Mouse (Mus musculus) E14TG2a.4 (cell line): ENCODE measurements around the gene Lypd3.

Source experiments
- H3K27me3 ChIP-seq: 2 replicates; pipeline ENCODE4 v1.6.1; 2014; ENCODE audit warnings: low read length, control low read depth; ENCODE audit not compliant: insufficient read depth
- H3K36me3 ChIP-seq: 2 replicates; pipeline ENCODE4 v1.6.1; 2014; ENCODE audit warnings: low read length, control low read depth; ENCODE audit not compliant: insufficient read depth
- H3K4me1 ChIP-seq: replicated peaks from 2 replicates; pipeline ENCODE4 v1.6.1; 2014; ENCODE audit warnings: low read depth, low read length, control low read depth
- H3K4me3 ChIP-seq: replicated peaks from 2 replicates; pipeline ENCODE4 v1.5.1; 2014; ENCODE audit warnings: mild to moderate bottlenecking, low read length
- H3K9me3 ChIP-seq: 2 replicates; pipeline ENCODE4 v1.6.1; 2014; ENCODE audit warnings: low read length, control low read depth
- CTCF ChIP-seq: conservative IDR thresholded peaks from 2 replicates; pipeline ENCODE4 v1.5.1; 2014; ENCODE audit warnings: low read length
- NANOG ChIP-seq: IDR thresholded peaks from 2 replicates; pipeline ENCODE4 v1.6.1; 2014; ENCODE audit warnings: borderline replicate concordance, low read length, mixed read lengths
- POU5F1 ChIP-seq: IDR thresholded peaks from 2 replicates; pipeline ENCODE4 v1.6.1; 2014; ENCODE audit warnings: low read length, borderline replicate concordance

Lypd3 gene

DNA sequence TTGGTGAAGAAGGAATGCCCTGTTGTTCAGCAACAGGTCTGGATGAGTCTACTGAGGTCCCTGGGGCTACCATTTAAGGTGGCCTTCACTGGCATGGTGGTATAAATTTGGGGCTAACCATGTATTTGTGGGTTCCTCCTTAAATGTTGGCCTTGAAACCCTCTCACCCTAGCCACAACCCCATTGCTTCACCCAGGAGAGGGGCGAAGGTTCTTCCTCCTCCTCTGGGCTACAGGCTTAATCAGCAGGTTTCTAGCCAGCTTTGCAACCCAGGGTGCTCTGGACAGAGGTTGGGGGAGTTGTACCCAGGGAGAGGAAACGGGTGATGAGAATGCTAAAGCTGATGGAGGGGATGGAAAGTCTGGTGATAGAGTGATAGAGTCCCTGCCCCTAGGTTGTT lies 40.9 kb upstream of the Lypd3 start:
- H3K36me3 ChIP-seq = no peaks in the 10 kb centered on the region
- peaks cover 32% of the 10 kb centered on the region for H3K27me3 ChIP-seq
- TF ChIP-seq NANOG (no peak), CTCF (no peak), POU5F1 (no peak)
- H3K9me3 ChIP-seq = no peaks in the 10 kb centered on the region
- peaks cover 35% of the 10 kb centered on the region for H3K4me1 ChIP-seq
- no peak overlapping the region for H3K4me3 ChIP-seq

DNA sequence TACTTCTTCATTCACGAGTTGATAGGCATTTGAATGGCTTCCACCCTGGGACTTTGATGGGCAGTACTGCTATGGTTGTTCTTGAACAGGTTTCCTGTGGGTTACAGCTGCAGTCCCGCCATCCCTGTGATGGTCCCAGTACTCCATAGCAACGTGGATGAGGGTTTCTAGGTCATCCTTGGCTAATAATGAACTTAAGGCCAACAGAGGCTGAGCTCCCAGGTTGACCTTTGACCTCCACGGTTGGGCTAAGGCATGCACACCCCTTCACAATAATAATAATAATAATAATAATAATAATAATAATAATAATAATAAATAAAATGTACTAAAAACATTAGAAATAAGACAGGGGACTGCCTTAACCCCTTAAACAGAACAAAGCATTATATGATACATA lies 38.2 kb upstream of the Lypd3 start:
- no peak overlapping the region for H3K4me3 ChIP-seq
- peaks cover 41% of the 10 kb centered on the region for H3K4me1 ChIP-seq
- H3K36me3 ChIP-seq = no peaks in the 10 kb centered on the region
- peaks cover 28% of the 10 kb centered on the region for H3K27me3 ChIP-seq
- H3K9me3 ChIP-seq = no peaks in the 10 kb centered on the region
- TF ChIP-seq NANOG (no peak), CTCF (no peak), POU5F1 (no peak)

DNA sequence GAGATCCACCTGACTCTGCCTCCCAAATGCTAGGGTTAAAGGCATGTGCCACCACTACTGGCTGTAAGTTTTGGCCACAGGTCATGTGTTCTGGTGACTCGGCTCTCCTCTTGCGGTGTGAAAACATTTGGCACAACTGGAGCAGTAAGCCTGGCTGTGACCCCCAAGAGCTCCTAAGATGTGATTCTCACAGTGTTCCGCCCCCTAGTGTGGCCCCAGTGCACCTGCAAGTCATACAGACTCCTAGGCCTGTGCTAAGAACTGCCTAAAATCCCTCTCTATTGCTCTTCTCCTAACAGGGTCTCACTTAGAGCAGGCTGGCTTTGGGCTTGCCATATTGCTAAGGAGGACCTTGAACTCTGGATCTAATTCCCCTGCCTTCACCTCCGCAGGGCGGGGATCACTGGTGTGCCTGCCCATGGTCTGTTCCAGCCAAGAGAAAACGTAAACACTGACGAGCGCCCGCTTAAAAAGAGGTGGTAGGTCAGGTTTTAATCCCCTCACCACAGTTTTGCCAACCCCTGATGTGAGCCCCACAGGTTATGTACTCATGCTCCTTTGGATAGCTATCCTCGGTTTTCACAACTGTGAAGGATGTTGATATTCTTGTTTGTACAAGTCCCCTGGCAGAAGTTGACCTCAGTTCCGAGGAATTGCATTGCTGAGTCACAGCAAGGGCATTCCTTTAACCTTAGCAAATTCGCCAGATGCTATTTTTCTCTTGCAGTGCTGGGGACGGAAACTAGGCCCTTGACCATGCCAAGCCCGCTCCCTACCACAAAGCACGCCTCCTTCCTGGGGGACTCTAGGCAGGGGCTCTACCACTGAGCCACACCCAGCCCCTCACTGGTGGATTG lies 36.9 kb upstream of the Lypd3 start:
- H3K4me3 ChIP-seq = no peak overlapping the region
- peaks cover 21% of the 10 kb centered on the region for H3K27me3 ChIP-seq
- no peaks in the 10 kb centered on the region for H3K9me3 ChIP-seq
- TF ChIP-seq NANOG (no peak), CTCF (peak; percentile 70), POU5F1 (no peak)
- H3K4me1 ChIP-seq = peaks cover 31% of the 10 kb centered on the region
- no peaks in the 10 kb centered on the region for H3K36me3 ChIP-seq

DNA sequence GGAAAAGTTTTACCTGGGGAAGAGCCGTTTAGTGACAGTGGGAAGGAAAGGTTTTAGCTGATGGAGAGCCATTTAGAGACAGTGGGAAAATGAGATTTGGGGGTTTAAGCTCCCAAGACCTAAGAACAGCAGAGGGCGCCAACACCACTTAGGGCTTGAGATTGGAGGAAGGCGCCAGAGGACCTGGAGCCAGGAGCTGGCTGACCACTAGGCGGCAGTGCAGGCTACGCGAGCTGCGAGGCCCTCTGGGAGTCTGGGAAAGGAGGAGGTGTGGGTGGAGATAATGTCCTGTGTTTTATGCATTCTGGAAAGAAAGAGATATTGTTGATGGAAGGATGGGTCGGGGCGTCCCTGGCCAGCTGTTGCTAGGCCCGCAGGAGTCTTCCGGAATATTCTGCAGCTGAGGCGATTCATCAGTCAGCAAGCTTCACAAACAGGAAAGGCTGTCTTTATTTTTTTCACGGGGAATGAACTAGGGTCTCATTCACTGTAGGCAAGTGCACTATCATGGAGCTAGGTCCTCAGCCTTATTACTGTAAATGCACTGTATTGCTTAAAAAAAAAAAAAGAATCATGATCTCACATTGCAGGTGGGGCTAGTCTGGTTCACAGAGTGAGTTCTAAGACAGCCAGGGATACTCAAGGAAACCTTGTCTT lies 35.3 kb upstream of the Lypd3 start:
- Histone ChIP-seq H3K4me1 (peaks cover 19% of the 10 kb centered on the region), H3K4me3 (no peak overlapping the region), H3K27me3 (peaks cover 5% of the 10 kb centered on the region), H3K36me3 (no peaks in the 10 kb centered on the region), H3K9me3 (no peaks in the 10 kb centered on the region)
- TF ChIP-seq NANOG (no peak), POU5F1 (no peak), CTCF (peak; percentile 99)

DNA sequence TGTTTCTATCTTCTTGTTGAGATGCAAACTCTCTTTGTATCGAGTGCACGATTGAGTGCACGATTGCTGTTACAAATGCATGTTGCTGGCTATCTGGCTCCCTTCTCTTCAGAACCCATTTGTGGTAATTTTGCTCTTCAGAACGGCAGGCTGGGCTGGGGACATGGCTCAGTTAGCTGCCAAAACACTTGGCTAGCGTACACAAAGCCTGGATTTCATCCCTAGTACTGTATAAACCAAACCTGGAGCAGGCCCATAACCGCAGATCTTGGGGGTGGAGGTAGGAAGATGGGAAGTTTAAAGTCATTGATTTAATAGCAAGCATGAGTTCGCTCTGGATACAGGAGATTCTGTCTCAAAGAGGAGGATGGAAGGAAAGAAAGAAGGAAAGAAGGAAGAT lies 30.8 kb upstream of the Lypd3 start:
- peaks cover 14% of the 10 kb centered on the region for H3K27me3 ChIP-seq
- H3K4me3 ChIP-seq = no peak overlapping the region
- no peaks in the 10 kb centered on the region for H3K36me3 ChIP-seq
- peaks cover 1% of the 10 kb centered on the region for H3K9me3 ChIP-seq
- no peak for TF ChIP-seq POU5F1
- TF ChIP-seq CTCF = no peak
- no peak for TF ChIP-seq NANOG
- peaks cover 41% of the 10 kb centered on the region for H3K4me1 ChIP-seq

DNA sequence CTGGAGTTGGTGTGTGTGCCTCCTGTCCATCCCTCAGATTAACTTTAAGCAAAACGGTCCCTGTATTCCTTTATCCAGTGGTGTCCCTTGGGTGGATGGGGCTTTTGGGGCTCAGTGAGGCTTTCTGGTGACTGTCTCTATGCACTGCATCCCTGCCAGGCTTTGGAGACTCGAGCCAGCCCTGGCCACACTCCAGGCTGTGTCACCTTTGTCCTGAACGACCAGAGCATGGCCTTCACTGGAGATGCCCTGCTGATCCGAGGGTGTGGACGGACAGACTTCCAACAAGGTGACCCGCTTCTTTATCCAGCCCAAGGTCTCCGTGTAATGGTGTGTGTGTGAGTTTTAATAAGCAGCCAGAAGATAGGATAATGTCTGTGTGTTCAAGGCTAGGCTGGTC lies 30.3 kb upstream of the Lypd3 start:
- H3K9me3 ChIP-seq = peaks cover 6% of the 10 kb centered on the region
- no peak overlapping the region for H3K4me3 ChIP-seq
- no peak for TF ChIP-seq POU5F1
- peaks cover 46% of the 10 kb centered on the region for H3K4me1 ChIP-seq
- H3K36me3 ChIP-seq = no peaks in the 10 kb centered on the region
- H3K27me3 ChIP-seq = peaks cover 19% of the 10 kb centered on the region

DNA sequence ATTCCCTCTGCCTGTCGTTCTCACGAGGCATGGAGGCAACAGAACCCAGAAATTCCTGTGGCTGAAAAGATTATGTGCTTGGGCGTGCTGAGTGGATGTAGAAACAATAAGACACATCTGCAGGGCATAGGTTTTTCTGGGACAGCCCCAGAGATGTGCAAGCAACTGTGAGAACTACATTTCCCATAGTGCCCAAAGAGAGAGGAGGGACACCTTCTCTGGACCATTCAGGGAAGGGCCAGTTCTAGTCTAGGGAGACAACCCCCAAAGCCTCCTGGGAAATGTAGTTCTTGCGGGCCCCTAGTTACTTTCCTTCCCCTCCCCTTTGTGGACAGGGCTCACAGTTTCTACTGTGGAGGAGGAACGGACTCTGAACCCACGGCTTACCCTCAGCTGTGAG lies 28.3 kb upstream of the Lypd3 start:
- Histone ChIP-seq H3K27me3 (peaks cover 37% of the 10 kb centered on the region), H3K9me3 (peaks cover 12% of the 10 kb centered on the region), H3K4me3 (no peak overlapping the region), H3K4me1 (peaks cover 57% of the 10 kb centered on the region), H3K36me3 (no peaks in the 10 kb centered on the region)
- TF ChIP-seq POU5F1 (no peak), NANOG (no peak), CTCF (no peak)

DNA sequence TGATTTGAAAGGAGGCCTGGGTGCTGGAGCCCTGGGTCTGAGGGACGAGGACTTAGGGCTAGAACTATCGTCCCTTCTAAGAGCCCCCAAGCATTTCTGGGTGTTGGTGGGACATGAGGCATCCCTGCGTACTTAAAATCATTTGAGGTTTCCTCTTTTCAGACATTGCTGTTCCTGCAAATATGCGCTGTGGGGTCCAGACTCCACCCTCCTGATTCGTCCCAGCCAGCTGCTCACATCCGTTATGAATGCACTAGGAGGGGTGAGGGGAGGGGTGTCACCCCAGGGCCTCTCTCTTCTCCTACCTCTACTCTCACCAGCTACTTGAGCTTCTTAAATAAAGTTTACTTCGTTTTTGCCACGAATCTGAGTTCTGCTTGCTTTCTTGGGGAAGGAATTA lies 27.8 kb upstream of the Lypd3 start:
- H3K4me3 ChIP-seq = no peak overlapping the region
- peaks cover 62% of the 10 kb centered on the region for H3K4me1 ChIP-seq
- TF ChIP-seq POU5F1 (no peak), CTCF (no peak), NANOG (no peak)
- peaks cover 12% of the 10 kb centered on the region for H3K9me3 ChIP-seq
- peaks cover 43% of the 10 kb centered on the region for H3K27me3 ChIP-seq
- no peaks in the 10 kb centered on the region for H3K36me3 ChIP-seq
